Mouse (Mus musculus): ENCODE results near the gene Psmb11. TPM values are rescaled to one million over a fixed set of nuclear protein-coding genes. Genes with fewer than 3 reads are reported as not detected.
A peak's percentile ranks its signal among the peaks of the same experiment; 100 is the strongest.
"Not testable (repeated sequence)": the region's sequence is repeated elsewhere in the genome, so short reads cannot be mapped to it uniquely, and the experiment has no call there.

Gene Psmb11
- polyA plus RNA-seq, 1 experiment from 2014 or later, result 0.15 TPM

DNA sequence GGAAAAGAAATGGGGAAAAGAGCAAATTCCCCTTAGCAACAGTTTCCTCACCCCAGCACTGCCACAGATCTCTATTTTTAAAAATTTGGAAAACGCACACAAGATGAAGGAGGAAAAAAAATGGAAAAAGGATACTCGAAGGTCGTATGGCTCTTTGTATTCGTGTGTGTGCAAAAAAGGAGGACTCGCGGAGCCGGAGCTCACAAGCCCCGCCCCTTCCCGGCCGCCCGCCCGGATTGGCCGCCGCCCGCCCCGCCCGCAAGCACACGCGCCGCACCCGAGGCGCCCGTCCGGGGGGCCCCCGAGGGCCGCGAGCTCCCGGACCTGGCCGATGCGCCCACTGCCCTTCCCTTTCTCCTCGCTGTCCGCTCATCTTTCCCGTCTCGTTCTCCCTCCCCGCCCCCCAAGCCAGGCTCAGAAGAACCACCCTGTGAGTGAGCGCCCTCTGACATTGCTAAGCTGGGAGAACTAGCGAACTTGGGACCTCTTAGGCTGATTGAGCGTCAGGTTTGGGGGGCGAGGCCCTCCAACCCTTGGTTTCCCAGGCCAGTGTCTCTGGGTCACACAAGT, 15.4 kb upstream of the Psmb11 start, which contains the start of gene 4931414P19Rik:
4931414P19Rik (minus strand) TSS at position 242 of the 570 bp plus-strand sequence.
- peak; percentile 20; the same call in 1 of the 2 replicates for ATAC-seq (replicated peaks)
- Histone ChIP-seq H3K4me2 (replicated peaks) (peak within 1 kb of the TSS; percentile 50), H3K4me1 (peaks cover 24% of the 10 kb centered on the region), H3K27ac (replicated peaks) (peak within 1 kb of the TSS; percentile 61), H3K36me3 (no peaks in the 10 kb centered on the region), H3K9me3 (no peaks in the 10 kb centered on the region), H3K4me3 (peak within 1 kb of the TSS; percentile 45), H3K27me3 (no peaks in the 10 kb centered on the region), H3K9ac (replicated peaks) (peak within 1 kb of the TSS; percentile 40)
- under 1% methylated on average over 39 of the region's 39 CpGs for WGBS

DNA sequence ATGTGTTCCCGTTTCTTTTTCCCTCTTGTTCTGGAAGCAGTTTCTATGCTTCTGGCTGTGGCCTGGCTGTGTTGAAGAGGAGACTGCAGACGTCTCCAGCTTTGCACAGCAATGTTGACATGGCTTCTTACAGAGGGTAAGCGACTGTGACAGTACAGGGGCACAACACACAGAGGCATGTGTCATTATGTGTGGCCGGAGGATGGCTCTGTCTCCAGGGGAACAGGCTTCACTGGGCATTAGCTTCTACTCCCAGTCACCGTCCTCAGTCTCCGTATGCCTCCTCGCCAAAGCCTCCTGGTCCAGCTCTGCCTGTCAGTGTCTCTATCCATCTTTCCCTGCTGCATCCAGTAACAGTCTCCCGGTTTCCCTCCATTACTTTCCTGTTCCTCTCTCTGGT, 14.0 kb upstream of the Psmb11 start:
- Histone ChIP-seq H3K27me3 (no peaks in the 10 kb centered on the region), H3K4me2 (replicated peaks) (no peak overlapping the region), H3K4me1 (peaks cover 24% of the 10 kb centered on the region), H3K9me3 (no peaks in the 10 kb centered on the region), H3K27ac (replicated peaks) (peak overlapping the region; percentile 35; the same call in 1 of the 2 replicates), H3K36me3 (peaks cover 7% of the 10 kb centered on the region; the same call in 1 of the 2 replicates), H3K9ac (replicated peaks) (no peak overlapping the region), H3K4me3 (no peak overlapping the region)
- WGBS, result 55% methylated on average over 8 of the region's 8 CpGs
- no peak for ATAC-seq (replicated peaks)

DNA sequence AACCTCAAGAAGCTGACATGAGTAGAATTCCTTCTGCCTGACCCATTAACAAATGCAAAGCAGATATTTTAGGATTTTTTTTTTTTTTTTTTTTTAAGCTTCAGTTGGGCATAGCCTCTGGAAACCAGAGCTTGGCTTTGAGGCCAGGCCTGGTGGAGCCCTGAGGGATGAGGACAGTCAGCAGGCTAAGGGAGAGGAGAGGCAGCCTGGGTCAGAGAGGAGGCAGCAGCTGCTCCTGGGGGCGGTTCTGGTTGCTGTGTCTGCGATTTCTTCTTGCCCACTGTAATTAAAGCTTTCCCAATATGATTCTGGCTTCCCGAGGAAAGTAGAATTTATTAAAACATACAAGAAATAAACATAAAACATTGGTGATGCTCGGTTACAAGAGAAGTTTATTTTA, 12.0 kb upstream of the Psmb11 start:
- Histone ChIP-seq H3K4me3 (no peak overlapping the region), H3K4me2 (replicated peaks) (no peak overlapping the region), H3K27me3 (no peaks in the 10 kb centered on the region), H3K27ac (replicated peaks) (no peak overlapping the region), H3K36me3 (peaks cover 19% of the 10 kb centered on the region), H3K4me1 (peaks cover 14% of the 10 kb centered on the region), H3K9ac (replicated peaks) (no peak overlapping the region), H3K9me3 (no peaks in the 10 kb centered on the region)
- ATAC-seq (replicated peaks), result no peak
- 73% methylated on average over 4 of the region's 4 CpGs for WGBS

DNA sequence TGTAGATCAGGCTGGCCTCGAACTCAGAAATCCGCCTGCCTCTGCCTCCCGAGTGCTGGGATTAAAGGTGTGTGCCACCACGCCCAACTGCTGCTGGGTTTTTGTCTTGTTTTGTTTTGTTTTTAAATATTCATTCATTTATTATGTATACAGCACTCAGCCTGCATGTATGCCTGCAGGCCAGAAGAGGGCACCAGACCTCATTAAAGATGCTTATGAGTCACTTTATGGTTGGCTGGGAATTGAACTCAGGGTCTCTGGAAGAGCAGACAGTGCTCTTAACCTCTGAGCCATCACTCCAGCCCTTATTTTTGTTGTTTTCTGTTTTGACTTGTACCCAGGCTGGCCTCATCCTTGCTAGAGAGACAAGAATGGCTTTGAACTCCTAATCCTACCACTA, 11.3 kb upstream of the Psmb11 start:
- Histone ChIP-seq H3K9ac (replicated peaks) (no peak overlapping the region), H3K27ac (replicated peaks) (no peak overlapping the region), H3K27me3 (no peaks in the 10 kb centered on the region), H3K36me3 (peaks cover 19% of the 10 kb centered on the region), H3K4me2 (replicated peaks) (no peak overlapping the region), H3K4me3 (no peak overlapping the region), H3K9me3 (no peaks in the 10 kb centered on the region), H3K4me1 (peaks cover 7% of the 10 kb centered on the region; the same call in 1 of the 2 replicates)
- WGBS, result 75% methylated on average over 4 of the region's 4 CpGs
- no peak for ATAC-seq (replicated peaks)

DNA sequence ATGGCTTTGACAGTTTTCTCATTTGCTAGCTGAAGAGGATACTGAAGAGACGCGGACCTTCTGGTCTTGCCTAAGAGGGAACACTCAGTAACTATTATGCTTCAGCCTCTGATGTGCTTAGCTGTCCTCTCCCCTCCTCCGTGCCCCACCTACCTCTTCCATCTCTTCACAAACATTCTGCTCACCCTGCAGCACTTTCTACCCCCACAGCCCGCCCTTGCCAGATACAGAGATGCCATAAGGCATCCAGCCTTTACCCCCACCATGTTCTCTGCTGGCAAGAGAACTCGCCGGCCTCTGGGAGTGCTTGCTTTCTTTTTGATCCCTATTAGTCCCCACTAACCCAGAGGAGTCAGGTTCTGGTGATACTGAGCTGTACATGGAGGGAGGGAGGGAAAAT, 10.6 kb upstream of the Psmb11 start:
- no peak overlapping the region for H3K4me3 ChIP-seq
- peaks cover 7% of the 10 kb centered on the region; the same call in 1 of the 2 replicates for H3K4me1 ChIP-seq
- no peak overlapping the region for H3K4me2 ChIP-seq (replicated peaks)
- ATAC-seq (replicated peaks), result no peak
- H3K9ac ChIP-seq (replicated peaks), result no peak overlapping the region
- no peaks in the 10 kb centered on the region for H3K9me3 ChIP-seq
- 81% methylated on average over 6 of the region's 6 CpGs for WGBS
- 0 out of 2 replicates have a peak overlapping the region, but pooled peaks have one; percentile 47 for H3K27ac ChIP-seq (replicated peaks)
- peaks cover 19% of the 10 kb centered on the region for H3K36me3 ChIP-seq
- H3K27me3 ChIP-seq, result no peaks in the 10 kb centered on the region

DNA sequence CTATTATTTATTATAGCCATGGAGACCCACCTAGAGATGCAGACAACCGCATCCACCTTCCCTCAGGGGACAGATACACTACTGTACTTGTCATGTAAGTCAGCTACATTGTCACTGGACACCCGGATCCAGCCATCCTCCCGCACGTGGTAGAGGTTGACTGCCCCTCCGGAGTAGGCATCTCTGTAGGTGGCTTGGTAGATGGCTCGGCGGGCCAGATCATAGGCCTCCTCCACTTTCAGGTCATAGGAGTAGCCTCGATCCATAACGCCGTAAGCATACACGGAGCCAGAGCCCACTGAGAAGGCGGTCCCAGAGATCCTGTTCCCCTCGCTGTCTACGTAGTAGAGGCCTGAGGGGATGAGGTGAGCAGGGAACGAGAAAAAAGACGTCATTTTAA, 7.1 kb upstream of the Psmb11 start:
- 96% methylated on average over 16 of the region's 16 CpGs for WGBS
- not testable (repeated sequence) for H3K27ac ChIP-seq (replicated peaks); H3K9ac ChIP-seq (replicated peaks); H3K4me2 ChIP-seq (replicated peaks); H3K27me3 ChIP-seq; ATAC-seq (replicated peaks); H3K9me3 ChIP-seq; H3K4me3 ChIP-seq
- Histone ChIP-seq H3K4me1 (peaks cover 18% of the 10 kb centered on the region), H3K36me3 (peaks cover 19% of the 10 kb centered on the region)

DNA sequence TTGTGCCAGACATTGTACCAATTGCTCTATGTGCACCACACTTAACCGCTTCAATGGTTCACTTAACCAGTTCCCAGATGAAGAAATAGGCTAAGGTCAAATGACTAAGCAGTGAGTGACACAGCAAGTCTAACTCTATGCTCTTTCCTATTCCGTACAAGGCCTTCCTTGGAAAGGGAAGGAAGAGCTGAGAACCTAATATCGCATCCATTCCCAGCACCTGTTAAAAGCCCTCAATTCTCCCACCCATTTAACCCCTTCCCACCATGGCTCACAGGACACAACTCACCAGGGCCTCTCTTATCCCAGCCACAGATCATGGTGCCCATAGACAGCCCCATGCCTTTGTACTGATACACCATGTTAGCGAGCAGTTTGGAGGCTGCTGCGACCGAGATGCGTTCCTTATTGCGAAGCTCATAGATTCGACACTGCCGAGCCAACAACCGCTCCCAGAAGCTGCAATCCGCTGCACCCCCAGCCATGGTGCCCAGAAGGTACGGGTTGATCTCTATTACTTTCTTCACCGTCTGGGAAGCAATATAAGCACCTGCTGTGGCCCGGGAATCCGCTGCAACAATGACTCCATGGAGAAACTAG, 4.9 kb upstream of the Psmb11 start:
- ATAC-seq (replicated peaks), result no peak
- Histone ChIP-seq H3K4me1 (peaks cover 18% of the 10 kb centered on the region), H3K4me2 (replicated peaks) (peak overlapping the region; percentile 75; the same call in 1 of the 2 replicates), H3K9me3 (no peaks in the 10 kb centered on the region), H3K27ac (replicated peaks) (no peak overlapping the region), H3K36me3 (peaks cover 19% of the 10 kb centered on the region), H3K9ac (replicated peaks) (no peak overlapping the region), H3K4me3 (peak overlapping the region; percentile 91; the same call in 1 of the 2 replicates), H3K27me3 (no peaks in the 10 kb centered on the region)
- WGBS, result 93% methylated on average over 16 of the region's 16 CpGs

DNA sequence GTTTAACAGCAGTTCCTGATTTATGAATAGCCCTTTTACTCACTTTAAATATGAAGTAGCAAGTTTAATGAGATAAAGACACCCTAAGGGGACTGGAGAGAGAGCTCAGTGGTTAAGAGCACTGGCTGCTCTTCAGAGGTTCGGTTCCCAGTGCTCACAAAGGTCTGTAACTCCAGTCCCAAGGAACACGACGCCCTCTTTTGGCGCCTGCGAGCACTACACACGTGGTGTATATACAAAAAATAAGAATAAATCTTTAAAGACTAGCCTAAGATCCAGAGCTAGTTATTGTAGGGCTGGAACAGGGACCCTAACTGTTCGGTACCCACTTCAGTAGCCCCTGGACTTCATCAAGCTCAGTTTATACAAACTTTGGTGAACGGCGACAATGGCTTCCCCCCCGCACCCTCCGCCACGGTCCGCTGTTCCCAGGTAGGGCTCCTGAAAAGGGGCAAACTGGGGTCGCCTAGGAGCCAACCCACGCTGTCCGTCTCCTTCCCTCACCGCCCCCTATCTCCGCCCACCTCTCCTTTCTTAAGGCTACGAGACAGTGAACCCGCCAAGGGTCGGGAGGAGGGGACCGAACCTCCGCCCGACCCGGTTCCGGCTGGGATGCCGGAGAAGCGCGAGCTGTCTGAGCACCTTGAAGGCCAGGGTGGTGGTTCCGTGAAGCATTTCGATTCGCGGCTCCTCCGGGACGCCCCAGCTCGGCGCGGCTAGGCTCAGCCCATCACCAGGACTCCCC, 3.9 kb upstream of the Psmb11 start:
- Histone ChIP-seq H3K9ac (replicated peaks) (peak overlapping the region; percentile 93), H3K4me2 (replicated peaks) (peak overlapping the region; percentile 75), H3K4me1 (peaks cover 18% of the 10 kb centered on the region), H3K4me3 (peak overlapping the region; percentile 91), H3K27me3 (no peaks in the 10 kb centered on the region), H3K9me3 (no peaks in the 10 kb centered on the region), H3K36me3 (peaks cover 12% of the 10 kb centered on the region), H3K27ac (replicated peaks) (peak overlapping the region; percentile 83)
- WGBS, result 1% methylated on average over 38 of the region's 38 CpGs
- ATAC-seq (replicated peaks), result peak; percentile 61

DNA sequence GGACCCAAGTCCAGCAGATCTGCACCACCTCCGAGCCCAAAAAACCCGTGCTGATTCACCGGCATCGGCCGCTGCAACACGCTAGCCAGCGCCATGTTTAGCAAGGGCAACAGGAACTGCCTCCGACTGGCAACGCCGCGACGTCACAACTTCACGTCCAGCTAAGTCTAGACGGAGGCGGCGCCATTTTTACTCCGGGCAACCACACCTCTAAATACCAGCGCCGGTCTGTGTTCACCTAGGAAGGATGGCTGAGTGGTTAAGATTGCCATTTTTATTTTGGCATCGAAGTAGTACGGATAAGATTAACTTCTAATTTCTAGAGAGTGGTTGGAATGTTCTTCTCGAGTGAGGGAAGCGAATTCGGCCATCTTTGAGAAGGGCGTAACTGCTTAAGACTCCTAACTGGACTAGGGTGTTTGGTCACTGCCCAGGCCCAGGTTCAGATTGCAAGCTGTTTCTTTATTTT, 3.3 kb upstream of the Psmb11 start, which contains the start of gene Psmb5:
Psmb5 (minus strand) TSS at position 126 of the 469 bp plus-strand sequence.
- peaks cover 6% of the 10 kb centered on the region for H3K36me3 ChIP-seq
- peaks cover 18% of the 10 kb centered on the region for H3K4me1 ChIP-seq
- WGBS, result under 1% methylated on average over 25 of the region's 25 CpGs
- H3K4me2 ChIP-seq (replicated peaks), result peak within 1 kb of the TSS; percentile 75
- no peaks in the 10 kb centered on the region for H3K27me3 ChIP-seq
- H3K27ac ChIP-seq (replicated peaks), result peak within 1 kb of the TSS; percentile 83
- no peaks in the 10 kb centered on the region for H3K9me3 ChIP-seq
- peak; percentile 90 for ATAC-seq (replicated peaks)
- H3K9ac ChIP-seq (replicated peaks), result peak within 1 kb of the TSS; percentile 93
- peak within 1 kb of the TSS; percentile 91 for H3K4me3 ChIP-seq

DNA sequence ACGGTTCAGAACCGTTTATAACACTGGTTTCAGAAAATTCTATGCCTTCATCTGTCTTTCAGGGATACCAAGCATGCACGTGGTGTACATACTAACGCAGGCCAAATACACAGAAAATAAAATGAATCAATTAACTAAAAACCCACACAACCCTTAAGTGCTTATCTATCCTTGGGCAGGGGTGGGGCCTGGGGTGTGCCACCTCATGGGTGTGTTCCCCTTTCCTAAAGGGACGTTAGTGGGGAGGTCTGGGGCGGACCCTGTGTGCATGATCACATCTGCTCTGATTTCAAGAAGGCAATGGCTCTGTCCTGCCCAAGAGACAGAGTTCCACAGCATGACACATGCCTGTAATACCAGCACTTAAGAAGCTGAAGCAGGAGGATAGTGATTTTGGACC, 2.1 kb downstream of the Psmb11 start:
- no peak overlapping the region for H3K9ac ChIP-seq (replicated peaks)
- H3K27me3 ChIP-seq, result no peaks in the 10 kb centered on the region
- H3K4me2 ChIP-seq (replicated peaks), result no peak overlapping the region
- H3K9me3 ChIP-seq, result no peaks in the 10 kb centered on the region
- no peak overlapping the region for H3K4me3 ChIP-seq
- H3K4me1 ChIP-seq, result no peaks in the 10 kb centered on the region
- no peaks in the 10 kb centered on the region for H3K36me3 ChIP-seq
- no peak overlapping the region for H3K27ac ChIP-seq (replicated peaks)
- WGBS, result 88% methylated on average over 6 of the region's 6 CpGs
- ATAC-seq (replicated peaks), result no peak

DNA sequence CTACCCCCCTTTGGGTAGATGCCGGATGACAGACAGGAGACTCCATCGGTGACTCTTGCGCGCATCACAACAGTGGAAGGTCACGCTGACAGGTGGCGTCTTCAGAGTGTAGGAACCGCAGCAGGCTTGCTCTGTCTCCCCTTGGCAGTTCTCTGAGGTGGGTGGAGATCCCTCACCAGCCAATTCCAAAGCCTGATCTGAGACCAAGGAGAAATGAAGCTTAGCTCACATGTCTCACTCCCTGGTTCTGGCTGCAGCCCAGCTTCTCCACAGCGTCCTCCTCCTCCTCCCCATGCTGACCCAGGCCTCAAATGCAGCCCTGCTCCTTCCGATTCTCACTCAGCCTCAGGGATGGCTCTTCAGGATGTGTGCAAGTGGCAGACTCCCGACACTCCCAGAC, 3.7 kb downstream of the Psmb11 start:
- 74% methylated on average over 10 of the region's 10 CpGs for WGBS
- no peak overlapping the region for H3K4me2 ChIP-seq (replicated peaks)
- H3K9ac ChIP-seq (replicated peaks), result no peak overlapping the region
- no peaks in the 10 kb centered on the region for H3K4me1 ChIP-seq
- H3K36me3 ChIP-seq, result no peaks in the 10 kb centered on the region; the same call in 1 of the 2 replicates
- ATAC-seq (replicated peaks), result no peak
- H3K27ac ChIP-seq (replicated peaks), result no peak overlapping the region
- H3K9me3 ChIP-seq, result no peaks in the 10 kb centered on the region
- no peaks in the 10 kb centered on the region for H3K27me3 ChIP-seq
- no peak overlapping the region for H3K4me3 ChIP-seq

DNA sequence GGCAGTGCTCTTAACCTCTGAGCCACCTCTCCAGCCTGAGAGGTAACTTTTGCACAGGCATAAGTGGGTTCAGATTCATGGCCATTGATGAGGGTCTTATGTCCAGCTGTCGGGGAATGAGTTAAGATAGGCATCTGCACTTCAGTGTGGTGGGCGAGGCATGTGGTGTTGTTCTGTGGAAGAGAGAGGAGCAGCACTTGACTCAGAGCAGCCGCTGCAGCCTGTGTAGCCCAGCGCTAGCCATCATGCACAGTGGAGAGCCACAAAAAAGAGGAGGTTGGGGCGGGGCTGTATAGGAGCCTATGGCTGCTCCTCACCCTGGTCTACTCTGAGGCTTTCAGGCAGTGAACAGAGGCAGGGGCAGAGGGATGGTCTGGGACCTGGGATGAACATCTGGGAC, 6.9 kb downstream of the Psmb11 start:
- H3K4me2 ChIP-seq (replicated peaks), result no peak overlapping the region
- peaks cover 27% of the 10 kb centered on the region for H3K36me3 ChIP-seq
- H3K9me3 ChIP-seq, result no peaks in the 10 kb centered on the region
- H3K9ac ChIP-seq (replicated peaks), result no peak overlapping the region
- WGBS, result 77% methylated on average over 5 of the region's 5 CpGs
- H3K4me3 ChIP-seq, result no peak overlapping the region
- no peaks in the 10 kb centered on the region for H3K4me1 ChIP-seq
- no peaks in the 10 kb centered on the region for H3K27me3 ChIP-seq
- H3K27ac ChIP-seq (replicated peaks), result no peak overlapping the region
- ATAC-seq (replicated peaks), result no peak
